Mouse (Mus musculus): ENCODE results near the gene Shisal2b. TPM values are rescaled to one million over a fixed set of nuclear protein-coding genes. Genes with fewer than 3 reads are reported as not detected.

Shisal2b gene
- total RNA-seq, 1 experiment from 2014 or later: not detected

DNA sequence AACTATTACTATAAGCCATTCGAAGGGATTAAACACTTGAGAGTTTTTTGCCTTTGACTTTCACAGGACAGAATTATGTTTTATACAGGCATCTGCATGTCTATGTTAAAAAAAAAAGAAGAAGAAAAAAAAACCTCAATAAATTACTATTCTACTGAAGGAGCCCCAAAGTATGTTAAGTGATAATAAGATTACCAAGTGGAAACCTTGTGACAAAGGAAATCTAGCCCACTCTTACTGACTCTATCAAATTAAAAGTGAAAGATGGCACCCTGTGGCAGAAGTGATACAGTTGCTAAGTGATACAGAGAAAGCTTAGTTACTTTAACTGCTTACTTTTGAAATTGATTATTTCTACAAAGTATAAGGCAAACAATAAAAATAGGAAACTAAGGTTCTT lies 41.8 kb downstream of the Shisal2b start:
- ATAC-seq (replicated peaks; ENCODE audit: insufficient number of reproducible peaks, low FRiP score, low TSS enrichment, poor library complexity, severe bottlenecking): no peak

DNA sequence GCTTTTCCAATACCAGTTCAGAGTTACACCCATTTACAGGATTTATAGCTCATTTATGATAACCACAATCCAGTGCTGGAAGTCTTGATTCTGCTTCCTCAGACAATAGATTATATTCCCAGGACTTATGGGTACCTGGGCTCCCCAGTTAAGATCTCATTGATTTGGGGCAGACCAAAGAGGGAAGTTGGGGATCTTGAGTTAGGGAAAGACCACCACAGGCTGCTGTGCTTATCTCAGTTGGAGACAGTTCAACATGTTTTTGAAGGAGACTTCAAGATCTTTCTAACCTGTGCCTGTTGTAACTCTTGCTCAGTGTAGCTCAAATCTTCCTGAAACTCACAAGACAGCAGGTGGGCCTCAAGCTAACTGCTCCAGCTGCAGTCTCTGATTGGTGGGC lies 42.5 kb downstream of the Shisal2b start:
- ATAC-seq (replicated peaks; ENCODE audit: insufficient number of reproducible peaks, low FRiP score, low TSS enrichment, poor library complexity, severe bottlenecking): no peak

DNA sequence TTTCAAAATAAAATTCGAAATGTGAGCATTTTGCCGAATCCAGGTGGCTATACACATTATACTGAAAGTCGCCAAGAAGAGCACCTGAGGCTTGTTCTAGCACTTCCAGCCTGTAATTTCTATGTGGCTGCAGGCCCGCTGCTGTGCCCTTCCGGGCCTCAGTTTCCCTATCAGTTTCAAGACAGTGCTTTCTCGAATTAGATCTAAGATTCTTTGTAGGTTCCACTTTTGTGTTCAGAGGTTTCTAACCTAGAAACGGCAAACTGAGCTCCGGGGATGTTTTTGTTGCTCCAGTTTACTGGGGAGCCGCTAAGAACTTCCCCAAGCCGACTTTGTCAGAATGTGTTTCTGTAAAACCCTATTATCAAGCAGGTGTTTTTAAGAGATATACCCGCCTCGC lies 46.0 kb downstream of the Shisal2b start:
- no peak for ATAC-seq (replicated peaks; ENCODE audit: insufficient number of reproducible peaks, low FRiP score, low TSS enrichment, poor library complexity, severe bottlenecking)

DNA sequence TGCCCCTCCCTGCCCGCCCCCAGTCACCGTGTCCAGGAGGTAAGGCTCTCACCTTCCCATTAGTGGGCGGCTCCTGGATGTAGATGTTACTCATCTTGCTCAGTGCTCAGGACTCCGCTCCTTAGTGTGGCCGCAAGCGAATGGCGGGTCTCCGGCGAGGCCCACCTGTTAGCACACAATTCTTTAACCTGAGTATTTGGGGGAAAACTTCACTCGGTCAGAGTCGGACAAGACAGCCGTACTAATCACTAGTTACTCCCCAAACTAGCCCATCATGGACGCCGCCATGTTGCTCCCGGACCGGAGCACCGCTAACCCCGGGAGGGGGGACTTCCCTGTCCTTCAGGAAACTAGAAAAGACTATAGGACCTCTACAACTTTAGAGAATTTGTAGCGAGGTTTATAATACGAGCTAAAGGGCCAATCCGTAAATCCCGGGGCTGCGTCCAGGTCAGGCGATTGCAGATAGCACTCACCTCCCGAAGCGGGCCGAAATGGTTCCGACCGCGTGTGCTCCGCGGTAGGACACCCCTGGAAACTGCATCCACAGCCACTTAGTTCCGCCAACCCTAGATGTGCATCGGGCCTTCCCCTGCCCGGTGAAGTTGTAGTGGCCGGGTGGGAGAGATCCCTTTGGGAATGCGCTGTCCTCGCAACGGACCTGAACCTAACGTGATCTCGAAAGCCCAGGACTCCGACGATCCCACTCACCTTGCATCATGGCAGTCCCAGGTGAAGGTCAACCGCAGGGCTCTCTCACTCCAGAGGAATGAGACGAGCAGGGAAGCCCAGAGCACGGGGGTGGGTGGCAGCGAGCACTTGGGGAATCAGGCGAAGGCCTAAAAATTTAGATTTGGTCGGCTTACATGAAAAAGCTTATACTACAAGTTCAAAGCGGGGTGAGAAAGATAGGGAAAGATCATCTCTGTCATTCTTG lies 46.8 kb downstream of the Shisal2b start, which contains the start of gene Cwc27:
Gene Cwc27 (minus strand): TSS at position 508 of the 937 bp plus-strand sequence.
- peak; percentile 92 for ATAC-seq (replicated peaks; ENCODE audit: insufficient number of reproducible peaks, low FRiP score, low TSS enrichment, poor library complexity, severe bottlenecking)

DNA sequence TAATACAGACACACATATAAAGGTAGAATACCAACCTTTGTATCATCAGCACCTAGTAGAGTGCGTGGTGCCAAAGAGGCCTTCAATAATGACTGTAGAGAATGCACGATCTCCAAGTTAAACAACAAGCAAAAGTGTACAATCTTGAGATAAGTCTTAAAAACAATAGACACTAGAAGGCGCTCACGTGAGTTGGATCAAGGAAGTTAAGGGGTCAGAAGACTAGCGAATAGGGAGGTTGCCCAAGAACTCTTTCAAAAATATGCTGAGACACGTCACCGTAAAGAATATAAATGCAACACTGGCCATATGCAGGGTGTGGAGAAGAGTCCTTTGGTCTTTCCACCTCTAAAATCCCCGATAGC lies 47.4 kb downstream of the Shisal2b start:
- no peak for ATAC-seq (replicated peaks; ENCODE audit: insufficient number of reproducible peaks, low FRiP score, low TSS enrichment, poor library complexity, severe bottlenecking)

DNA sequence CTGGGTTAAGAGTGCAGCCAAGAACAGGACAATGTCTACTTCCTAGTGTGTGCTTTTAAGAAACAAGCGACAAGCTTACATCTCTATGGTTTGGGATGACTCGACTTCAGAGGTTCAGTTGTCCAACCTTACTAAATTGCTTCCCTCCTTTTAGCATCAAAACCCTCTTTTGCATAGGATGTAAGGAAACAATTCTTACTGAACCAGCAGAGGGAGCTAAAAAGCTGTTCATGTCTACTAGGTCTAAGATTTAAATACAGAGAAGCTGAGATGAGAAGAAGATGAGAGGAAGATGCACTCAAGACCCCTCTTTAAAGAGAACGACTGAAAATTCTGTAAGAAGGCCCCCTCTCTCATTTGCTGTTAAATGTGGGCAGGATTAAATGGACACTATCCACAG lies 58.0 kb downstream of the Shisal2b start:
- no peak for ATAC-seq (replicated peaks; ENCODE audit: insufficient number of reproducible peaks, low FRiP score, low TSS enrichment, poor library complexity, severe bottlenecking)

DNA sequence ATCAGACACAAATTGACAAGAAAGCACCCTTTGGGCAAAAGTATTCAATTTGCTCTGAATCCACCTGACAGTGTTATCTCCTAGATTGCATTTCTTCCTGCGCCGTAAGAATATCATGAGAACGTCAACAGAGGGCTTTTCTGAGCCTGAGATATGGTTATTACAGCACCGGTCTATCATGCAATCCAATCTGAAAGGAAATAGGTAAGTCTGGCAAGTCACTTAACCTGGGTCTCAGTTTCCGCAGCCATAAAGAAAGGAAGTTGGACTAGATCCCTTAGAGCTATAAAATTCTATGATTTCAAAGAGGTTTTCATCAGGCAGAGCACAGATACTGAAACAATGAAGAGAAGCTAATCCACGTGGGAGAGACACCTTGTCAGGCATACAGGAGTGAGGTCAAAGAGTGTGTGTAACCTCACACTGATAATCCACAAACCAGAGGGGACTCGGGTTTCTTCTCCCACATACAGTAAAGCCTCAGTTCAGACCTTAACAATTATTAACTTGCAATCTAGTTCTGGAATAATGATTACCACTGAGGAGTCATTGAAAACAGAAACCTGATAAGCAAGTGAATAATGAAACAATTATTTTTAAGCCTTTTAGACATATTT lies 64.0 kb downstream of the Shisal2b start:
- ATAC-seq (replicated peaks; ENCODE audit: insufficient number of reproducible peaks, low FRiP score, low TSS enrichment, poor library complexity, severe bottlenecking): no peak

DNA sequence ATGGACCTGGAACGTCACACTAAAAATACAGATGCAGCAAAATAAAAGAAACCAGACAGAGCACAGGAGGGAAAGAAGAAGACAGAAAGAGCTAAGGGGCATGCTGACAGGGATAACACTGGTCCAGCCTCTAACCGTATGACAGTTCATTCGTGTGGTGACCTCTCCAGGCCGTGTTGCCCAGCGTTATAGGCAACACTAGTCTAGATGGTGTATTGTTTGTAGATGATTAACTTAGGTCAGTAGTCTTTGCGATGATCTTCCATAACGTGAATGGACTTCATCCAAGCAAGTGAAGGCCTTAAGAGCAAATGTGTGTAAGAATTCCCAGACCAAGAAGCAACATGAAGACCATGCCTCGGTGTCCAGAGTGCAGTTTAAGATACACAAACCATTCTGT lies 64.6 kb downstream of the Shisal2b start:
- no peak for ATAC-seq (replicated peaks; ENCODE audit: insufficient number of reproducible peaks, low FRiP score, low TSS enrichment, poor library complexity, severe bottlenecking)

Other genes starting within 250 kb of the Shisal2b start
- gene Srek1ip1, start 71.4 kb downstream of the Shisal2b start, total RNA-seq (2017): 7.6 to 16.6 TPM (median 9.7 TPM) in 3 replicates
- gene Cwc27, start 46.8 kb downstream of the Shisal2b start, total RNA-seq (2017): 19.5 to 39.2 TPM (median 33.1 TPM) in 3 replicates
- gene Rgs7bp, start 191.0 kb upstream of the Shisal2b start, total RNA-seq (2017): not detected in 3 replicates
- gene 4933425L06Rik, start 218.2 kb upstream of the Shisal2b start, total RNA-seq (2017): not detected in 3 replicates